Mouse (Mus musculus) 3T3-L1 (cell line): ENCODE measurements around the gene Fam32a.

Source experiments
- DNase-seq: peaks from one replicate; pipeline ENCODE4 v3.0.0-alpha.2; 2015; ENCODE audit warnings: low read depth, low spot score

Fam32a gene

DNA sequence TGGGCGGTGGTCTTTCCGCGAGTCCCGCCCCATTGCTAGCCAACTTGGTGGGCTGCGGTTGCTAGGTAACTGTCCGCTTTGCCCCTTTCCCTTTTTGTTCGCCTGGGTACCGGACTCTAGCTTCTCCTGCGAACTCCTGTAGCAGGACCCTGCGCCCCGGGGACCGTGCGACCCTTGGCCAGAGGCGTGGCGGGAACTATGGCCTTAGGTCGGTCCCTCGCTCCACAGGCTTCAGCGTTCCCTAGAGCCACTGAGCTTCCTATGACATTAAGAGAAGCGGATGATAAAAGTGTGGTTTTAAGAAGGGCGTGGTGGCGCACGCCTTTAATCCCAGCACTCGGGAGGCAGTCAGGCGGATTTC, 20.9 kb downstream of the Fam32a start:
- no peak for DNase-seq

DNA sequence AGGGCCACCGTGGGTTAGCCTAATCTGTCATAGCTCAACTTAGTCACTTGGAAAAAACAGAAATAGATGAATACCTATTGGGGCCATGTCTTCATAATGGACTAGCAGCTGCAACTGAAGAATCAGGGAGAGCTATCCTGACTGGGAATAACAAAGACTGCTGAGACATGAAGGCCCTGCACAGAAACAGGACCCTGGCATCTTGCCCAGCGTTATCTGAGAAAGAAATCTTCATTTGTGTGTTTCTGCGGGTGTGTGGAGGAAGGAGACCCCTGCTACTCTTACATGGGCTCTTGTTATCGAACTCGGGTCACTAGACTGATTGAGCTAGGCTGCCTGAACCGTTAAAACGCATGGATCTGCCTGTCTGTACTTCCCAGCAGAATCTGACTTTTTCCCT, 21.4 kb downstream of the Fam32a start:
- DNase-seq, result no peak

DNA sequence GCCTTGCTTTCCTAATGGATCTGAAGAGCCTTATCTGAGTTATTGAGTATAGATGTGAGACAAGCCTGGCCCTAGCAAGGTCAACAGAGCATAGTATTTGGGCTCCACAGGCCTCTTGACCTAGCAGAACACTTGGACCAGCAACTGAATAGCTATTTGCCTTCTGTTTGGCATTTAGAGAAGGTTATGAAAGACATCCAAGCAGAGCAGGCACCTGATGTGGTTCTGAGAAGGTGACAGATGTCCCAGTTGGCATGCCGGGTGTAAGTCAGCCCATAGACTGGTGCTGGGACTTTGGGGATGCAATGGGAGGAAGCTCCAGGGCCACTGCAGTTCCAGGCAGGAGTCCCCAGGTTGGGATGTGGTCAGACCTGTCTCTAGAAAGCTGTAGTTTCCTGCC, 22.7 kb downstream of the Fam32a start:
- DNase-seq, result no peak

DNA sequence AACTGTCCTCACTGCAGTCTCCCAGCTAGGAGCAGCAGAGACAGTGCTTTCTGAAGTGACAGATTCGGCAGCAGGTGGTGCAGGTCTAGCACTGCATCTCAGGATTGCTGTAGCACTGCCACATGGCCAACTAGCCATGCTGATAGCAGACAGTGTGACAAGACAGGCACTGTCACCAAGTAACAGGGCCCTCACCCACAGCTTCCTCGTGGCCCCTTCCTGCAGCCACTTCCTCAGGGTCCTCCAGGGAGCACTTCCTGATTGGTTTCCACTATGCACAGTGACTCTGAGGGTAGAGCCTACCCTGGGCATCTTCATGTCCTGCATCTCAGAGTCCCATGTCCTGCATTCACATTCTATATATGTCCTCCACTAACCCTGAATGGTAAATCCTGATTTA, 25.1 kb downstream of the Fam32a start:
- DNase-seq, result no peak

DNA sequence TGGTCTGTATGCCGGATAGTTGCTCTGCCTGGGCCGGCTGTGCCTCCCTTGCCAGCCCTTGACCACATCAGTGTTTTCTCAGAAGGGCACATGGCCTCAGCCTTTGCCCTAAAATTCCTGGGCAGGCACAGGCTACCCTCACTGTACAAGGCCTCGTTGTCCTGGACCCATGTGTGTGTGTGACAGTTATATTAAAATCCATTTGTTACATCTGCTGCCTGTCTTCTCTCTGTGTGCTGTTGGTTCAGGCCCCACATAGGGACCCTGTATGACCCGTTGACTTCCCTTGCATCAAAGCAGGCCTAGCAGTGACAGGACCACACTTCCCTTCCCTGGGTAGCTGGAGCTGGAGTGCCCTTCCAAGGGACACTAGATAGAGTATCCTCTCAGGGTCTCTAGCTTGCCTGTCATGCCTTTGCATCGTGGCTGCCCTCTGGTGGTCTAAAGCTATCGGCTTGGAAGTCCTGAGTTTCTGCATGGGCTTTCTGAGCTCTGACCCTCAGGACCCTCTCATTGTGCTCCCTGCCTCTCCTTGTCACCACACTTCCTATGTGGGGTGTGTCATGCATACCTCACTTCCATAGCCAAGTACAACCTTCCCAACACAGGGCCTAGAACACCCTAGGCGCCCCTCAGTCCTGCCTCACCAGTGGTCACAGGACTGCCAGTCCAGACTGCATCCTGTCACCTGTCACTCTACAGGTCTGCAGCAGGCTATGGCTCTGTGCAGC, 37.8 kb downstream of the Fam32a start:
- DNase-seq, result peak; percentile 38

DNA sequence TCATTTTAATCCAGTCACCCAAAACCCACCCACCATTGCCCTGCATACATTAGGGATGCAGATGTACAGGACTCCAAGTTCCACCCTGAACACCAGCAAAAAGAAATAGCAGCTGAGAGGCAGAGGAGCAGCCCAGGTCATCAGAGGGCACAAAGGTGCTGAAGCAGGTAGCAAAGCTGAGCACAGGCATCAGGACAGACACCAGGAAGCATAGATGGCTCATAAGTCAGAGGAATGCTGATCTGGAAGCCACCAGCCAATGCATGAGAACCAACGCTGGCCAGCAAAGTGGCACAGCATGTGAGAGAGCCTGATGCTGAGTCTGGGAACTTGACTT, 38.3 kb downstream of the Fam32a start:
- DNase-seq, result no peak

DNA sequence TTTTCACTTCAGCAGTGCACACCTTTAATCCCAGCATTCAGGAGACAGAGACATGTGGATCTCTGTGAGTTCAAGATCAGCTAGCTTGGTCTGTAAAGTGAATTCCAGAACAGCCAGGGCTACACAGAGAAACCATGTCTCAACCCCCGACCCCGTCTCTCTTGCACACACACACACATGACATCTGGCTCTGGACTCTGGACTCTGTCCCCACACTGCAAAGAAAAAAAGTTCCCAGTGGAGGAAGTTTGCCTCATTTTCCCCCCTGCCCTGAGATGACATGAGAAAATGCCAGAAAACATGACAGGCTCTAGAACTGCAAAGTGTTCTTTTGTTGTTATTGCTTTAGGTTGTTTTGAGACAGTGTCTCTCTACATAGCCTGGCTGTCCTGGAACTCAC, 40.3 kb downstream of the Fam32a start:
- DNase-seq, result no peak

DNA sequence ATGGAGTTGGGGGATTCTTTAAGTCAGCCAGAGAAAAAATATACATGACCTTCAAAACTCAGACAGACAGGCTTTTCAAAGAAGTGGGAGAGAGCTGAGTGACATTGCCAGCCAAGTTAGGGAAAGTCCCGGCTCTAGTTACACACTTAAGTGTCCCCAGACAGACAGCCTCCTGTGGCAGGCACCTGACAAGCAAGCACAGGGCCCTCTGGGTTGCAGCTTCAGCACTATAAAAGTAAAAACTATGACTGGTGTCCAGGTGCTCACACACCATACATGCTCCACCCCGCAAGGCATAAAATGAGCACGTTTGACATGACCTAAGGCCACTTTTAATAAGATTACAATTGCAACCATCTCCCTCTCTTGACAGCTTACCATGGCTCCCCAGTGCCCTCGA, 41.1 kb downstream of the Fam32a start:
- no peak for DNase-seq

DNA sequence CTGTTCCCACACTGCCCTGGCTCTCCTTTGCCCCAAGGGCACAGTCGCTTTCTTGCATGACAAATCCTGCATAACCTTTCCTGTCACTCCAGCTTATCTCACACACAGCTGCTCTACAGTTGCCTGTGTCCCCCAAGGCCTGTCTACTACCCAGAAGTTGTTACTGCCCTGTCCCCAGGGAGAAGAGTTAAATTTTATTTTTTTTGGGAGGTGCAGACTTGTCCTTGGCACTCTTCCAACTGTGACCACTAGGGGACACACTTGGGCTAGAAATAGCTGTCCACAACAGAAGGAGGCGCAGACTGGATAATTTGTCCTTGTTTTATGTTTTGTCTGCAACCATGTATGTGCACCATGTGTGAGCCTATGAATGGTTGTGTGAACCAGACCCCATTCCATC, 41.5 kb downstream of the Fam32a start:
- DNase-seq, result peak; percentile 70

DNA sequence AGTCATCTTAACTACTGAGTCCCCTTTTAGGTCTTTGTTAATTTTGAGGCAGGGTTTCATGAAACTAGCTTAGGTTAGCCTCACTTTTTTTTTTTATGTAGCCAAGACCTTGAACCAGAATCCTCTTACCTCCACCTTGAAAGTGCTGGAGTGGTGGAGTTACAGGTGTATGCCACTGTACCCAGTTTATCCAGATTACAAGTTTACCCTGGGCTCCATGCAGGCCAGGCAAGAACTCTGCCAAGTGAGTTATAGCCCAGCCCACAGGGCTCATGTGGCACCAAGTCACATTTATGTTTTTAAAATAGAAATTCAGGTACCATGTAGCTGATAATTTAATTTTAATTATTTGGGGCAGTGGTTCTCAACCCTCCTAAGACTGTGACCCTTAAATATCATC, 41.9 kb downstream of the Fam32a start:
- DNase-seq, result no peak

DNA sequence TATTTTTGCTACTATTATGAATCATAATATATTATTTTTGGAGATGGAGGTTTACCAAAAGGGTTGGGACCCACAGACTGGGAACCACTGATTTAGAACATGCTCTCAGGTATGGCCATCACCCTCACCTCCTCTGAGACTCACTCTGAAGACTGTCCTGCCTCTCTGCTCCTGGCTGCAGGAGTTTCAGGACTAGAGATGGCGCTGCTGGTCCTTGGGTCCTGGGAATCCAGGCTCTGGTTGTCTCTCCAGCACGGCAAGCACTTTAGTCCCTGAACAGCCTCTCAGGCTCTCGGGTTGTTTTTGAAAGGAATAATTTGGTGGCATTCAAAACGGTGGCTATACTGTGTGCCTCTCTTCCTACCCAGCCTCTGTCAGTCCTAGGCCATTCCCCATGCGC, 42.3 kb downstream of the Fam32a start:
- no peak for DNase-seq

DNA sequence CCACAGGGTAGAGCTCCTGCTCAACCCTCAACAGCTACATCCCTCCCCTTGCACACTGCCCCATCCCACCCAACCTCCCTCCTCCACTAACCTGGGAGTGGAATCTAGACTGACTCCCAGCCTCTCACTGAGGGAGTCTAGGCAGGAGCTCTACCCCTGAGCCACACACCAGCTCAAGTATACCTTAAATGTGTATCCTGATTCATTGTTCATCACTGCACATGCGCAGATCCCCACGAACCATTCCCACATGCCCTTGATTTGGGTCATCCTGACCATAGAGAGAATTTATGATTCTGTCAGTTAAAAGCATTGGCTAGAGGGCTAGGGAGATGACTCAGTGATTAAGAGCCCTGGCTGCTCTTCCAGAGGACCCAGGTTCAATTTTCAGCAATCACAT, 43.2 kb downstream of the Fam32a start:
- DNase-seq, result no peak

DNA sequence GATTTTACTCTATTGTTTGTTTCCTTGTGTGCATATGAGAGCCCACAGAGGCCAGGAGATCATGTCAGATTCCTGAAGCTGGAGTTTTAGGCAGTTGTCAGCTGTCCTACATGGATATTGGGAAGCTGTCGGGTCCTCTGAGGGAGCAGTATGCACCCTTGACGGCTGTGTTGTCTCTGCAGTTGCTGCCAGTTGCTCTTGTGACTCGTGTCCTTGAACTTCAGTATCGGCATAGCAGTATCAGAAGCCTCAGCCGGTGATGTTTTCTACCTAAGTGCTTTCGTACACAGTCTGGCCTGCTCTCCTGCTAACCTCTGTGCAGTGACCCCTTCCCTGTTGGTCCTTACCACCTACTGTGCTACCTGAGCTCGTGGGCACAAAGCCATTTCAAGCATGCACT, 43.9 kb downstream of the Fam32a start:
- DNase-seq, result no peak

DNA sequence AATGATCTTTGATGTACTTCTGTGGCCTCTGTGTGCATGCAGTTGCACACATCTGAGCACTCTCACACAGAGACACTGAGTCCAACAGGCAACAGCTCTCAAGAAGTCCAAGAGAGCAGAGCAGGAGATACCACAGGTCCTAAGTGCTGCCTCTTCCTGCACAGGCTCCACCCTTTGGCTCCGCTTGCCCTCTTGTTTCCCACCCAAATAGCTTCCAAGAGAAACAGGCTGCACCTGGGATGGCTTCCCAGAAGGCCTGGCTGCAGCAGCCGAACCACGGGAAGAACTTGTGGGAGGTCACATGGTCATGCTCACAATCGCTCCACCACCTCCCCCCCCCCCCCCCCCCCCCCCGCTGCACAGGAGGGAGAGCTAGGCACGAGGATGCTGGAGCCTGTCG, 45.8 kb downstream of the Fam32a start:
- DNase-seq, result no peak

DNA sequence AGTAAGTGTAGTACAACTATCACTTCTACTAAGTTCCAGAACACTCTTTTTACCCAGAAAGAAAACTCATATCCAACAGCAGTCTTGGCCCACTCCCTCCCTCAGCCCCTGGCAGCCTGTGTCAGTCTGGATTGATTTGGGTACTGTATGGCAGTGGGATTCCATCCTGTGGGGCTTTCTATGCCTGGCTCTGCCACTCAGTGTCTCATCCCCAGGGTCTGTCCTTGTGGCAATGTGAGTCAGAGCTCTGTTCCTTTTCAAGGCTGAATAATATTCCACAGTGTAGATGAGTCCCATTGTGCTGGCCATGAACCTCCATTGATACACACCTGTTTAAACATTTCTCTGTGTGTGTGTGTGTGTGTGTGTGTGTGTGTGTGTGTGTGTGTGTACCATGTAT, 47.1 kb downstream of the Fam32a start:
- no peak for DNase-seq

DNA sequence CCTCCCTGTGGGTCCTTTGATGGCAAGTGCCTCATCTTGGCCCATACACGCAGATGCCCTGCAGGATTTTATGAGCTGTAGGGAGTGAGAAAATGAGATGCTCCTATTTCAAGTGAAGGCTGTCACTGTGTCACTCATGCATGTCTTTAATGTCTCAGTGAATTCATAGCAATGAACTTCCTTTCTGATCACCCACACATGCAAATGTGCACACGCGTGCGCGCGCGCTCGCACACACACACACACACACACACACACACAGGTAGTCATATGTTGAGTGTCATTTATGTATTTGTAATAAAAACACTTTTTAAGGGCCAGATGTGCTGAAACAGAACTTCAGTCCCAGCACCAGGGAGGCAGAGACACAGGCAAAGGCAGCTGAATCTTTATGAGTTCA, 47.6 kb downstream of the Fam32a start:
- no peak for DNase-seq

DNA sequence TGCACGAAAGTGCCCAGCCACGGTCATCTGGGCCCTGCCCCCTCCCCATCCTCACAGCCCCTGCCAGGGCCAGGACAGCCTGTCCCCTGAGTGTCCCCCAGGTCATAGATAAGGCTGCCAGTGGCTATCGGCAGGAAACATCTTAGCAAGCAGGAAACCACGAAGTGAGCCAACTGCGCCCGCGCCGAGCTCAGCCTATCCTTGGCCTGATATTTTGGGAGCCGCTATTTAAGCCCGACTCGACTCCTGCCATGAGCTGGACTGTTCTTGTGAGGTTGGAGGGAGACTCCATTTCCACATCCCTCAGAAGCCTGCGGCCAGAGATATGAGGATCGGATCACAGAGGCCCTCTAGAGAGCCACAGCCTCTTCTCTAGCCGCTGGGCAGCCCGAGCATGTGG, 48.8 kb downstream of the Fam32a start:
- no peak for DNase-seq

DNA sequence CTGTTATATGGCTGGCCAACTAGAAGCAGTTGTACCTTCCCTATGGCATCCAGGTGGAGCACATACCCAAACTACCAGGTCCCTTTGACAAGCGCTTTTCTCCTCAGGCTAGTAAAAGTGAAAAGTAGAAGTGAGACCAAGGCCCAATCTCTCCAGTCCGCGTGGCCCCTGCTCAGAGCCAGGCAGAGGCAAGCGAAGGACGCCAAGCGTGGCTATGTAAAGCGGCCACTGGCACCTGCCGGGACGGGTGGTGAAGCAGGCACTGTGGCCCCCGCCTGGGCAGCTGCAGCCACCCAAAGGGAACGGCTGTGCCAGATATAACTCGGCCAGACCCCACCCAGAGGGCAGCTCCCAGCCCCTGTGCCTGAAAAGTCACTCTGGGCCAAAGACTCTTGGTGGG, 51.1 kb downstream of the Fam32a start:
- no peak for DNase-seq

DNA sequence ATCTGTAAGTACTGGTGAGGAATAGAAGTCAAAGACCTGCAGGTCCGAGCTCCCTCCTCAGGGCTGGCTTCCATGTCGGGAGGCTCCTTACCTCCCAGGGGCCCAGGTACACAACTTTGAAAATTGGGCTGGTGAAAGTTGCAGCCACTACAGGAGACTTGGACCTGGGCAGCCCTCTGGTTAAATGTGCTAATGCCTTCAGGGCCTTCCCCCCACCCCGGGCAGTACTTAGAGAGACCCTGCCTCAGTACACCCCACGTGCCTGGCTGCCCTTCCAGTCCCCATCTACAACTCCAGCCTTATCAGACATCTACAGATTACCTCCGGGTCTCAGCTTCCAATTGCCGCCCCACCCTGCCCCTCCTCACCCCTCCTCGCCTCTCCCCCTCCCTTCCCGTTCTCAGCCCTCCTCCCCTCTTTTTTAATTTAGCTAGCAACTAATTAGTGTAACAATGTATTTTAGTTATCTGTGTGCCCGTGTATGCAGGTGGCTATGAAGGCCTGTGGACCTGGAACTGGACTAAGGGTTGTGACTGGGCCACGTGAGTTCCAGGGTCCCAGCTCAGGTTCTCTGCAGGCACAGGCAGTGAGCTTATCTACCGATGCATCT, 51.6 kb downstream of the Fam32a start:
- DNase-seq, result no peak

DNA sequence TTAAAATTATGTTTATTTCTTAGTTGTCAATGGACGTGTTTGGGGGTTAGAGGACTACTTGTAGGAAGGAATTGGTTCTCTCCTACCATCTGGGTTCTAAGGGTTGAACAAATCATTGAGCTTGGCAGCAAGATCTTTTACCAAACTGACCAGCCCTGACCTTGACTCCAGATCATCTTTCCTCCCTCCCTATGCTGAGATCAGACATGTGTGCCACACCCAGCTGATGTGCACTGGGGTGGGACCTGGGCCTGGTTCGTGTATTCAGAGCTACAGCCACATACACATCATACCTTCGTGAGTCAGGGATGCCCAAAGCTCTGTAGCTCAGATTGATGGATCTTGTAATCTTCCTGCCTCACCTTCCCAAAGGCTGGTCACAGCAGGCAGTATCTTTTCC, 52.2 kb downstream of the Fam32a start:
- no peak for DNase-seq

DNA sequence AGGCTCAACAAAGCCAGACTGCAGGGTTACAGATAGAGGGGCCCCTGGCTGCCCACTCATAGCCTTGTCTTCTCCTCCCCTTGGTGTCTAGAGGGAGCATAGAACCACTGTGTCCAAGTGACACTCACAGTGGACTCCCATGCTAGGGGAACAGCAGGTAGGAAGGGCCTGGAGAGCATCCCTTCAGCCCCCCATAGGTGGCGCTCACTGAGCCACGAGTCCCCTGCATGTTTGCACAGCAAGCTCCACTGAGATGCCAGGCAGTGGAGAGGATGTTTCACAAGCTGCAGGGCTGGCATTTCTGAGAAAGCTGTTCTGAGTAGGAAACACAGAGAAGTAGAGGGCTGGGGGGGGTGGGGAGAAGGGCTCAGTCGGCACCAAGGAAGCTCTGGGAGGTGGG, 52.8 kb downstream of the Fam32a start:
- DNase-seq, result peak; percentile 74

DNA sequence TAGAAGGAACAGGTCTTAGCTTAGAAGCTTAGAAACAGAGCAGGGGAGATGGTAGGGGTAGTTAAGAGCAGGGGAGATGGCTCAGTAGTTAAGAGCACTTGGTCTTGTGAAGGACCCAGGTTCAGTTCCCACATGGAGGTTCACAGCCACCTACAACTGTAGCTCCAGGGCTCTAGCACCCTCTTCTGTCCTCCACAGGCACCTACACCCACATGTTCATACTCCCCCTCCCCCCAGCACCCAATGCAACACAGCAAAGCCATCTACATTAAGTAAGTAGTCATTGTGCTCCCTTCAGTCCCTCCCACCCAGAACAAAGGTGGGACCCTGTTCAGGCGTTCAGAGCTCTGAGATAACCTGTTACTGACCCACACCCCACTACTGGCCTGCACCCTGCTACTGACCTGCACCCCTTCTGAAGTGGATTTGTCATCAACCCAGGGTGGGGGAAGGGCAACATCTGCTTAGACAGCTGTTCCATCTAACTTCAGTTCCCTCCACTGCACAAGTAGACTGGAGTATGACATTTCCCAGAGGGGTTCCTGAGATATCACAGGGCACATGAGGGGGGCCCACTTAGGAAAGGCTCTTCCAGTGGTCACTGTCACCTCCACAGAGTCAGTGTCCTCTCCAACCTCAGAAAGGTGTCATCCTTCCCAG, 53.7 kb downstream of the Fam32a start:
- DNase-seq, result no peak

DNA sequence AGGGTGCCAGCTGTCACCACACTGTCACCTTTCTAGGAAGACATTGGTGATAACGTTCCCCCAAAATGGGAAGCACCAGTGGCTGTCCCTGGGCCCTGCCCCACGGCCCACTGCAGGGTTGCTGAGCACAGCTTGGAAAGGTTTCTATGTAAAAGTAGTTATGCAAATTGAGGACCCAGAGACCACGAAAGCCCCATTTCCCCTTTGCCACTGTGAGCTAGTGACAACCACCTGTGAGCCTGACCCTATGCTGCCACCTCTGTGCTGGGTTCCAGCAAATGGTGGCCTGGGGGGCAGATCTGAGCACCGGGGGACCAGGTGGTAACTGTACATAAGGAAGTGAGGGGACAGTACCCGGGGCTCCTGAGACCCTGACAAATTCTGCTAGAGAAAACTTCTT, 54.3 kb downstream of the Fam32a start:
- DNase-seq, result no peak
